Mouse (Mus musculus) brain, embryonic 18.5 days (tissue): ENCODE data around the gene Flt4.

Source experiments
- DNase-seq: peaks from one replicate; pipeline ENCODE4 v3.0.0-alpha.2; 2012; ENCODE audit warnings: low read depth, low spot score

Gene Flt4

DNA sequence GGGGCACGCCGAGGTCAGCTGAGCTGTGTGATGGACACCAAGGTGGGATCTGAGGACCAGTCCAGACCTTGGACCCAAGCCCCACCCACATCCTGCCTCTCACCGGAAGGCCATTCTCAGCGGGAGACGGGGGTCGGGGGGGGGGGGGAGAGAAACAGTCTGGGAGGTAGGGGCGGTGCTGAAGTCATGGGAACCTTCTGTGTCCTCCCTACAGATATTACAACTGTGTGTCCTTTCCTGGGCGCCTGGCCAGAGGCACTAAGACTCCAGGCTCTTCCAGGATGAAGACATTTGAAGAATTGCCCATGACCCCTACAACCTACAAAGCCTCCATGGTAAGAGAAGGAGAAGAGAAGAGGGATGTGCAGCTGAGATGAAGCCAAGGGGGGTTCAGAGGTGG lies 36.6 kb downstream of the Flt4 start:
- DNase-seq, result no peak

DNA sequence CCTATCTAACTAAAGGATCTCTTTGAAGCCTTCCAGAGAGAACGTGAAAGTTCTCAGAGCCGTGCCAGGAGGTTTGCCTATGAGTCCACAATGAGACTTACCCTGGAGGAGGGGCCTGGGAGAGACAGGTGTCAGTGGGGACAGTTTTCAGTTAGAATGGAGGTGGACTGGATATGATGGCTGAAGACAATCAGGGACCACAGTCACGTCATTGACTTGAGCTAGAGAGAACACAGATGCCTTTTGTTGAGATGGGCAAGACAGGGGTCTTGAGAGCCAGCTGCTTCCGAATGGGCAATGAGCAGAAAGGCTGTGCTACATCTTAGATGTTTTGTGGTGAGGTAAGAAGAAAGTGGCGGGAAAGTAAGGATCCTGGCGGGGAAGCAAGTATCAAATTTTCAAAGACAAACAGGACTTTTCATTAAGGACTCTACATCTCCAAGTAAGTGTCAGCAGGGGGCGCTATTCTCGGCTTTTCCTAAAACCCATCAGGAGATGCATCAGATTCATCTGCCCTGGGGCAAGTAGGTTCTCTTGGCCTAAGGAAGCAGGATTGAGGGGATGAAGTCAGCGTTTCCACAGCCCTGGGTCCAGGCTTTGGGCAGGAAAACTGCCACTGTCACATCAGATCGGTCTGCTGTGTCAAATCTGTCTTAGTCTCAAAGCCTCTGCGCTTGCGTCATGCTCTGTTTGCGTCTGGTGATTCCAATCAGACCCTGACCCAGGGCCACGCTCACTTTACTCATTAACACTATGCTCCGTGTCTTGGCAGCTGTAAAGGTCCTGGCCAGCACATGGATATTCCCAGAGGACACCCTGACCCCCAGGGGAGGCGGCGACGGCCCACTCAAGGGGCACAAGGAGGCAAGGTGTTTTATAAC lies 41.3 kb downstream of the Flt4 start:
- no peak for DNase-seq

DNA sequence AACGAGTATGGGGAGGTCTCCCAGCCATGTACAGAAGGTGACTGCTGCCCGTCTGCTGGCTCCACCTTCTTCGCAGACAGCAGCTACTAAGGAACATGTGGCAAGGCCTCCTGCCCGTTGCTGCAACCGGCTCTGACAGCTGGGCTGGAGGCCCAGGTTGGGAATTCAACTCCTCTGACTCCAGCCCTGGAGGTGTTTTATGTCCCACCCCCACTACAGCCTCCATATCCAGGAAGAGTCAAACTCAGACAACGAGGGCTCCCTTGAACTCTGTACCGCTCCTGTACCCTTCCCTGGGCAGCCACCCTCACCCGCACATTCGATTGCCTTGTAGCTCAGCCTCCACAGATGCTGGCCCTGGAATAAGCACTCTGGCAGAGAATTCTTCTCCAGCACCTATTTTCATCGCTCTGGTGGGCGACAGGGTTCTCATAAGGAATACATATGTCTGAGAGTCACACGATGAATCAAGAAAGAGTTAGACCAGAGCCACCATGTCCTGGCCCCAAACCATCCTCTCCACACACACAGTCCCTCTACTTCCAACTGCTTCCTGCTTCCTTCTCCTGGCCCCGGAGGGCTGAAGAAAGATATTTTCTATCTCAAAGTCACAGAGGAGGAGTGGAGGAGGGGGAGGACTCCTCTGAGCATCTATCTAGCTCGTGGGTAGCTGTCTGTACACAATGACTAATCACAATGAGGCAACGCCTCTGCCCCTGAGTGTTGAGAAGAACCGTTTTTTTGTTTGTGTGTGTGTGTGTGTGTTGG lies 42.1 kb downstream of the Flt4 start:
- DNase-seq, result no peak

DNA sequence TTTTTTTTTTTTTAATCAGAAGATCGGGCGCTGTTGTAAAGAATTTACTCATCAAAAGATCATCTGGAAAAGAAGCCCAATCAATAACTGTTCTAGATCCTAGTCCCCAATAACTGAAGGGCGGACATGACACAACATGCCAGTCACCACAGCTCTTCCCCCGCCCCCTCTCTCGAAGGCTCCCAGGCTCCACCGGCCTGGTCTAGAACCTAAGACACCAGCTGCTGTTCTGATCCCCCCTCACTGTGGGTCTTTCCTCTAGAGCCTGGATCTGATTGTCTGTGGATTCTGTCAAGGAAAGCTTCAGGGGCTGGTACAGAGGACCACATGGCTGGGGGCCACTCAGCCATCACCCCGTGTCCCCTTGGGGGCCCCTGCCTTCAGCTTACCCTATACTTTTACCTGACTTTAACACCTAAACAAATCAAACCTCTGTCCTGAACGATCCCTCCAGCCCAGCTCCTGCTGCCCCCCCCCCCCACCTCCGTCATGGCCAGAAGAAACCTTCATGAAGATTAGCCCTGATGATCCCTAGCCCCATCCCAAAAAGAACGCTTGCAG lies 42.8 kb downstream of the Flt4 start:
- DNase-seq, result no peak

DNA sequence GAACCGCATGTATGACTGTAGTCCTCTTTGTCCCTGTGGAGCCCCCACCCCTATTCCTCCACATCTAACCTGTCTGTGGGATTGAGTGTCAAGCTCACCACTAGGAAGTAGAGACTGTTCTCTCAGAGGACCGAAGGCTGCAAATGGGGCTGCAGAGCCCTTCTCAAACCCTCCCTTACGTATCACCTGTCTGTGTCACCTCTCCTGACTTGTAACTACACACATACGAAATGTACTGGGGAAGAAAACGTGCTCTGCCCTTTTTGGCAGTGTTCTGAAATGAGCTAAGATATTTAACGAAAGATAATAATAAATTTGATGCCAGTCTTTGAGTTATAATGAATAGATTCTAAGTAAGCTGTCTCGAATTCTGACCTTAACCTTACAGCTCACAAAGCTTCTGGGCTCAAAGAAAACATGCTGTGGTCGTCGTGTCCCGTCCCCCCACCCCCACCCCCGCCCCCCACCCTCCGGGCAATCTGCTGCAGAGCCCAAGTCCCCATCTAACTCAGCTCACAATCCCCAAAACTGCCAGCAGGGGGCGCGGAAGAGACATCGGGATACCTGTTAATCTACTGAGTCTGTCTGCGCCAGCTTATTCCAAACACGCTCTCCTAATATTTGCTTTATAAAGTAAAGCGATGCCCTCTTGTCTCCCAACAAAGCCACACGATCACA lies 43.5 kb downstream of the Flt4 start:
- no peak for DNase-seq

DNA sequence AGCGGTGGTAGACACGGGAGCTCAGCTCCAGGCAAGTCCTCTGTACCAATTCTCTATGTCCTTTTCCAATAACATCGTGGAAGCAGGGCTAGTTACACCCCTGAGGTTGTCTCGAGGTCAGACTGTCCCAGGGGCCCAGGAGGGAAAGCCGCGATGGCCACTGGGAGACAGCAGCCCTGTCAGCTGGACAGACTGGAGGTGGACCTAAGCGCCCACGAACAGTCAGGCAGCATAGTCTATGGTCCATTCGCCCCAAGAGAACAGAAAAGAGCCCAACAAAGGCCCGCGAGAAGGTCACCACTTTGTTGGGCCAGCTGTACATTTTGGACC lies 44.0 kb downstream of the Flt4 start:
- no peak for DNase-seq

DNA sequence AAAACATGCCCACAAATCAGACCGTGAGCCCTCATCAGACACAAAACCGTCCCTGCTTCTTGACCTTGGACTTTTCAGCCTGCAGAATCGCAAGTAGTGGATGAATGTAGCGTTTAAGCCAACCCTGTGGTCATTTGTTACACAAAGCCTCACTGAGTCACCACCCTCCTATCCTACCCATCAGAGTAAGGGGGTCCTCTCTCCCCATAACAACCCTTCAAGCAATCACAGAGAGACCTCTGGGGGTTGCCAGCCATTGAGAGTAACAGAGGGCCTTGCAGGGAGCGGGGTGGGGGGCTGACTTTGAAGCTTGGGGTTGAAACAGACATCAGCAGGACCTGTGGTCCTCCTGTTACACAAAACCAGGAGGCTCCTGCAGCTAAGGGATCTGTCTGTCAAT lies 45.6 kb downstream of the Flt4 start:
- no peak for DNase-seq

DNA sequence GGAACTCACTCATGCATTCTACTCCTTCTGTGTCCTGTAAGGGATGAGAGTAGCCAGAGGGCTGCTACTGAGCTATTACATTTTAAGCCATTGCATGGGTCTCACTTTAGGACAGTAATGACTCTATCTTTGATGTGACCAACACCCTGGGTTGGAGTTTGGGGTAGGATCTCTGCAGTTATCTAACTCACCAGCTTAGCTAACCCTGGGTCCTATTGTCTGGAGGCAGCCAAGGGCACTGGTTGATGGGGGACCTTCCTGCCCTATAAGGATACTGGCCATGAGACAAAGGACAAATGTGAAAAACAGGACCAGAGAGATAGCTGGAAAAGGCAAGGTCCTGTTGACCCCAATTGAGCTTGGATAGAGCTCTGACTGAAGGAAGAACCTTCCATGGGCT lies 46.4 kb downstream of the Flt4 start:
- no peak for DNase-seq

DNA sequence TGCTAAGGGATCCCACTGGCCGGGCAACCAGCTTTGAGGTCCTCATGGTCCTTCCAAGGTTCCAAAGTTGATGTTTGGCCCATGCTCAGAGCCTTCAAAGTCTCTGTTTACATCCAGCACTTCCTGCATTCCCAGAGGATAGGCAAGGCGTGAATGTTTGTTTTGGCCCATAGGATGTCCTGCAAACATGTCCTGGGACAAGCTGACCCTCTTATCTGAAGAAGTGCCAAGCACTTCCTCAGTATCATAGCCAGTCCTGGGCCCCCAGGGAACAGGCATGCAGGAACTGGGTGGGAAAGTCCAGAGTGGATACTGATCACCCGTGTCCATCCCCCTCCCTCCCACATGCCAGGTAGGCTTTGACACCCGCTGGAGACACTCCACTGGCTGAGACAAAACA lies 49.0 kb downstream of the Flt4 start:
- DNase-seq, result no peak

DNA sequence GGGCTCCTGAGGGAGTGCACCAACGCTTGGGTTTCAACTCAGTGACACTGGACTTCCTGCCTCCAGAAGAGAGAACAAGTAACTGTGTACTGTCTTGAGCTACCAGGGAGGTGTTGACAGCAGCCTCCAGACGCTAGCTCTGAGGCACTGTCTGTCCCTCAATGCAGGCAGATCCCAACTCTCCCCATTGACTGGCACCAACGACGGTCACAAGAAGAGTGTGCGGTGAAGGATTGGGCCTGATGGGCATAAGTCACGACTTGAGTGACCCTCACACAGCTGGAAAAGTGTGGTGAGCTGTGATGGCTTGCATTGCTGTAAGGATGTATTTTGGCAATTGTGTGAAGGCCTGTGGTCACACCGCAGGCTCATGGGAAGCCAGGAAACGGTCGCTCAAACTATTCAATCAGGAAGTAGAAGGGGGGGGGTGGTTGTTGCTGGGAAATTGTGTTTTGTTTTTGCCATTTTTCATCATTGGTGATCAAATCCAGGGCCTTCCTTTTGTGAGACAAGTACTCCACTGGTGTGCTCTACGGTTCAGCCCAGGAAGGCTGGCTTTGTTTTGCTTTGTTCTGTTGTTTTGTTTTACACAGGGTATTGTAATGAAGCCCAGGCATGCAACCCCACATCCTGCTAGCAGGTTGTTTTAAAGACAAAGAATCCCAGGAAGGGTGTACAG lies 49.9 kb downstream of the Flt4 start:
- no peak for DNase-seq

DNA sequence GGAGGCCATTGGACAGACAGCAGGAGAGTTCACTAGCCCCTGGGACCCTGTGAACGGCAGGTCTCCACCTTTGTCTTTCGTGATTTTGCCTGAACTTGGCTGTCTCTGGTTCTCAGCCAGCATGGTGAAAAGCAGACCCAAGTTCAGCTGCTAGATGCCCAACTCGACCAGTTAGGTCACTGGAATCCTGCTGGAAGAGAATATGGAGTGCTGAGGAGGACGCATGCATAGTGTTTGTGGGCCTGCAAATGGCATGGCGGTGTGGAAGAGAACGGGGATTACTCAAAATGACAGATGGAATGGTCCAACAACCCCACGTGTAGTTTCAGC lies 50.4 kb downstream of the Flt4 start:
- no peak for DNase-seq

DNA sequence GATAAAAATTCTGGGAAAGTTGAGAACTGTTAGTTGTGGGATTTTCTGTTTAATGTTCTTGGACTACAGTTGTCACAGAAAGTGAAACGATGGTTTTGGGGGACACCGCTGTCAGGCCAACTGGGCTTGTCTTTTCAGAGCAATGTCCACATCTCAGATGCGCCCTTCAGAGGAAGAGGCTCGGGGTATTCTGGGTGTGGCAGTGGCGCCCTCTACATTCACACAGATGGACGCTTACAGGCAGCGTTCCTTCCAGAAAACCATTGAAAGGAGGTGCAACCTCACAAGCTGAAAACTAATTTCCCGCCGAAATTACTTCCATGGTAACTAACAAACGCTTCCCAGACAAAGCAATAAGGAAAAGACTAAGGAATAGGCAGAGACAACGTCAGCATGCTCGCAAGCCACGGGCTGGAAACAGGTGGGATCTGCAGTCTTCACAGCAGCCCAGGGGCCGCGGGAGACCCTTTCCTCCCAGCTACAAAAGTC lies 53.3 kb downstream of the Flt4 start:
- DNase-seq, result no peak

DNA sequence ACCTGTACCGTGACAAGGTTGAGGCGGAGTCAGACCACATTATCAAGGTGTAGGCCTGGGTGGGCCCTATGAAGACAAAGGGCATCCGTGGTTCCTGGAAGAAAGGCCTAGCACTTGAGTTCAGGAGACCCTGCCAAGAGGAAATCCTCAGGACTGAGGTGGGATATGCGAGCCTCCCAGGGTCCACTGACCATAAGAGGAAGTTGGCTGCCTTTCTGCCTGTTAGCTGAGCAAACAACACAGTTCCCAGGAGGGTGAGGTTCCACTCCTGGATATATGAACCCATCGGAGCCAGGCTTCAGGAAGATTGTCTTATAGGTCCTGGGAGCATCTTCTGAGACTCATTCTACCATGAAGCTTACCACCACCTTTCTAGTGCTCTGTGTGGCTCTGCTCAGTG lies 54.2 kb downstream of the Flt4 start, which contains the start of gene Scgb3a1:
Scgb3a1 (plus strand) TSS at position 301 of the 400 bp plus-strand sequence.
- no peak for DNase-seq

DNA sequence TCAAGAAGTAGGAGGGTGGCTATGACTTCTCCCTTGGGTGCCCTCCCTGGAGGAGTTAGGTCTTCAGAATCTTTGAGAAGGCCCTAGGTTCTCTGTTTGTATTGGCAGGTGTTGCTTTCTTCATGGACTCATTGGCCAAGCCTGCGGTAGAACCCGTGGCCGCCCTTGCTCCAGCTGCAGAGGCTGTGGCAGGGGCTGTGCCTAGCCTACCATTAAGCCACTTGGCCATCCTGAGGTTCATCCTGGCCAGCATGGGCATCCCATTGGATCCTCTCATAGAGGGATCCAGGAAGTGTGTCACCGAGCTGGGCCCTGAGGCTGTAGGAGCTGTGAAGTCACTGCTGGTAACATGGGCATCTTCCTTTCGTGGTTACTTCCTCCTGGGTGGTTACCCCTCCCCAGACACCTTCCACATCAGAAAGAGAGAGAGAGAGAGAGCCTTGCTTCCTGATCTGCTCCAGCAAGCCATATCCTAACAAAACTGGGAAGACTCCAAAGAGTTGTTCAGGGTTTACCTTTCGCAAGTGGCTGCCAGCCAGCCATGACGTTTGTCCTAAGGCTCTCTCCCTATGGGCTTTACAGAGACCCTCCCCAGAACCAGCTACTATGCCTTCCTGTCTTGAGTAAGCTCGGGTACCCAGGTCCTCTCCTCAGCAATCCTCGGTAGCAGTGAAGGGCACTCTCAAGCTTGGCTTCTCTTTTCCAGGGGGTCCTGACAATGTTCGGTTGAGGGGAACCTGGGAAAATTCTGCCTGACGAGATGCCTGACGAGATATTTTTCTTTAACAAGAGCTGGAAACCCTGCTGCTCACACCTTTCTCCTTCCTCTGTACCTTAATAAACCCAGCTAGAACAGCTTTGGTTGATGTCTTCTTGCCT lies 55.4 kb downstream of the Flt4 start:
- DNase-seq, result no peak

DNA sequence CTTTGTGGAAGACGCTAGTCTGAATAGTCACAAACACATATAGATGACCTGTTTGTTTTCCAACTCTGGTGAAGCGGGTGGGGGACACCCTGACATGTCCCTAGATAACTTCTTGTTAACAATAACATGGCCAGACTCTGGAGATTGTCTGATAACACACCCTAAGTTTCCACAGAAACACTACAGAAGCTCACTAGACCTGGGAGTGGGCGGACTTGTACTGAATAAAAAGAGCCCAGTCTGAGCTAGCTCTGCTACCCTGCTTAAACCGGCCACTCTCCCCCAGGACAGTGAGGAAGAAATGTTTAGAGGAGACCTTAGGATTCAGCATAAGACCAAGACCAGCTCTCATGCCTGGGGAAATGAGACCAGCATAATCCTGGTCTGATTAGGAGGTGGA lies 56.4 kb downstream of the Flt4 start:
- no peak for DNase-seq

DNA sequence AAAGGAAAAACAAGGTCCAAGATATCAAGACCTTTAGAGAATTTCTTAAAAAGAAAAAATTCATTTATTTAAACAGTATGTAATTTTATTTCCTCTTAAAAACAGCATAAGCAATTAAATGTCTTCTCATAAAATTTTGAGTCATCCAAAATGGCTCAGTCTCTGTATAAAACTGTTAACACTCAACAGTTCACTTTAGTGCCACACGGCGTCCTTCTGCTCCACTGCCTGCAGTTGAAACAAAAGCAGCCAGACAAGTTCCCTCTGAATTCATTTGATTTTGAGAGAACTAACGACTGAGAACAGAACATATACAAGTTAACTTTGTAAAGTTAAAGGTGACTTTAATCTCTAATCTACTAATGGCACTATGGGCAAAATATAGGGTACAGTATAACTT lies 64.4 kb downstream of the Flt4 start:
- no peak for DNase-seq

DNA sequence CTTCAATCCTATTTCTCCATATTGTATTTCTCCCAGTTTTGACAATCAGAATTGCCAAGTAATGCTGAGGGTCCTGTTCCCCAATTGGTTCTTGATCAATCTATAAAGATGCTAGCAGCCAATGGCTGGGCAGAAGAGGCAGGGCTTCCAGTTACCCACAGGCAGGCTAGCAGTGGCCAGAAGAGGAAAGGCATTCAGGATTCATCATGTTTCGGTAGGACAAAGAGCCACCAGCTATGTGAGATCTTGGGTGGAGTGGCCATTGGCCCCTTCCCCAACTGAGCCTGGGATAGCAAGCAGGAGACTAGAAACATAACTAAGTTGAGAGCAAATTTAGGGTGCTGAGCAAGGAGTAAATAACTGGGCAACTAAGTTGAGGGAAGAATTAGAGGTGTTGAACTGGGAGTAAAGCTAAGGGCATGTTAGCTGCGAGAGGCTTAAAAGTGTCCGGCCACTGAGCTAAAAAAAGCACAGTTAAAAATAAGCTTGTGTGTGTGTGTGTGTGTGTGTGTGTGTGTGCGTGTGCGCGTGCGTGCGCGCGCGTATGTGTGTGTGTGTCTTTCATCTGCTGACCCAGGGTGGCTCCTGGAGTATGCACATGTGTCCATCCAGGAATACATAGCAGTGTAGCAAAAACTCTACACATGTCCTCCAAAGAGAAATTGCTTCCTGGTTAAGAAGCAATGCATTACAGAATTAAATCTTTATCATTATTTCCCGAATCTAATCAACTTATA lies 75.3 kb downstream of the Flt4 start:
- DNase-seq, result no peak

DNA sequence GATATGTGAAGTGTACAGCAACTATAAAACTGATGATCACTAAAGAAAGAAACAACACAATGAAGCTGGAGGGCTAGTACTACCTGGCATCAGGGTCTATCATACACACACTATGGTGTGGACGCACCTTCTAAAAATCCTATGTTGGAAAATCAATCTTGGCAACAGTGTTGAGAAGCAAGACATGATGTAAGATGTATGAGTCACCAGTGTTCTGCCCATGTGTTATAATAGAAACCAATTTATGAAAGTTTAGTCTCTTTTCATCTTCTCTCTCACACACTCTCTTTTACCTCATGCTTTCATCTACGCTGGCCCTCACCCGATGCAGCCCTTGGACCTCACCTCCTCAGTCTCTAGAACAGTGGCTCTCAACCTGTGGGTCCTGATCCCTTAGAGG lies 86.0 kb downstream of the Flt4 start:
- DNase-seq, result no peak

DNA sequence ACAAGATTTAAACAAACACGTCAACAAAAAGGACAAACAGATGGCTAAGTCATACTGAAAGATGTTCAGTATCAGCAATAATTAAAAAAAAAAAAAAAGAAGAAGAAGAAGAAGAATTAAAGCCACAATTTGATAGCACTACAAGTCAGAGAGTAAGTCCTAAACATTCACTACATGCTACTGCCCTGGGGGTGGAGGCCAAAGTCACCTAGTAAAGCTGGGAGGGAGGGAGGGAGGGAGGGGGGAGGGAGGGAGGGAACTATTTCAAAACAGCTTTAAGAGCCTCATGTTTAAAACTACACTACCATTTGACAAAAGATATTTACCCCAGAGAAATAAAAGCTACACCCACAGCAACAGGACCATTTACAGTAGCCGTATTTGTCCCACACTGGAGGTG lies 86.6 kb downstream of the Flt4 start:
- DNase-seq, result no peak

DNA sequence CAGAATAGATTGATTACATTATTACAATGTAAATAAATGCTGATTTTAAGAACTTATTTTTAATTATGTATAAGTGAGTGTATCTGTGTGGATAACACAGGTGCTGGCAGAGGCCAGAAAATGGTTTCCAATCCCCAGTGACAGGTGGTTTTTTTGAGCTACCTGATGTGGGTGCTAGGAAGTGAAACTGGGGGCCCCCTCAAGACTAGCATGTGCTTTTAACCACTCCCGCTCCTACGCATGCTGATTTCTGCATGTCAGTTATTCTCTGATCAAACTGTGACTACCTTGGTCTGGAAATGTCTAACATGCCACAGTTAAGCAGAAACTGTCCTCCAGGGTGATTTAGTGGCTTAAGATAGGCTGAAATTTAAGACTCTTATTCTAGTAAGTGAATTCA lies 87.4 kb downstream of the Flt4 start:
- DNase-seq, result no peak
